Mouse (Mus musculus) cerebellum, adult 11 months (tissue): ENCODE measurements at regions not wholly inside any gene's neighbourhood (a gene's known extent, or its start where the extent isn't known, plus 50 kb on each side); places are given as distances from the start of the nearest gene placed in this dataset.
A peak's percentile ranks its signal among the peaks of the same experiment; 100 is the strongest.

Experiments used
- DNase-seq: peaks from one replicate; pipeline ENCODE4 v3.0.0; 2022

DNA sequence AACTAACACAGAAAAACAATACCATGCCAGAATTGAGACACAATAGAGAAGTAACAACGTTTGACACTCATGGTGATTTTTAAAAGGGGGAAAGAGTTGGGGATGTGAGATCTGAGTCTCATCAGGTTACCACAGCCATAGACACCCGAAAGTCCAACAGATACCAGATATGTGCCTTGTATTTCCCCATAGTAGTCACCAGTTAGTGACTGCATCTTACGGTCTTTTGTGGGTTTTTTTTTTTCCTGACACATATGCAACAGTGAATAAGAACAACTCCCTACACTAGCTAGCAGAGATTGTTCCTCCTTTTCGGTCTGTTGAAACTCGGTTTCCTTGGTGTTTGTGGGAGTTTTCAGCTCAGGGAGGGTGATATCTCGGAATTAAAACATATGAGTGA is 127.4 kb downstream of the Zbtb18 start:
- no peak for DNase-seq

- peak; percentile 88 for DNase-seq
Measured at GRCm38 (mm10) chr1:177573017-177573725, 131.0 kb downstream of the Zbtb18 start.

GRCm38 (mm10) chr1:177573781-177574180 is 131.6 kb downstream of the Zbtb18 start:
- DNase-seq, result no peak

GRCm38 (mm10) chr1:177574312-177574711 is 132.2 kb downstream of the Zbtb18 start:
- no peak for DNase-seq

GRCm38 (mm10) chr1:177584302-177584886 is 142.2 kb downstream of the Zbtb18 start:
- no peak for DNase-seq

DNA sequence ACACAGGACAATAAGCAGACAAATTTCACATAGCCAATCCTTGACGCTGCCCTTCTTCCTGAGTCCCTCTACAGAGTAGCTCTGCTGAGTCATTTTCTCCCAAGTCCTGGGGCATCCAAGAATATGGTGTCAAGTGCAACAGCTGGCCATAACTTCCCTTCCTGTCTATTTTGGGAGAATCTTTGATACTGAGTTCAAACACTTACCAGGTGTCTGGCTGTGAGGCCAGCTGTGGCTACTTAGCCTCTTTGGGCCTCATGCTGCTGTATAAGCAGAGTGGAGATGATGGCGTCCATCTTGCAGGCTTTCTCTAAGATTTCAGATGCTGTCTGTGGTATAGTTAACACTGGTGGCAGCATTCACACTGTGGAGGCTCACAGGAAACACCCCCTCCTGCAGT is 143.2 kb downstream of the Zbtb18 start:
- DNase-seq, result no peak

- peak; percentile 85 for DNase-seq
Measured at GRCm38 (mm10) chr1:177589034-177589433, 140.6 kb upstream of the 1700016C15Rik start.

GRCm38 (mm10) chr1:177589656-177590055 is 140.0 kb upstream of the 1700016C15Rik start:
- no peak for DNase-seq

DNA sequence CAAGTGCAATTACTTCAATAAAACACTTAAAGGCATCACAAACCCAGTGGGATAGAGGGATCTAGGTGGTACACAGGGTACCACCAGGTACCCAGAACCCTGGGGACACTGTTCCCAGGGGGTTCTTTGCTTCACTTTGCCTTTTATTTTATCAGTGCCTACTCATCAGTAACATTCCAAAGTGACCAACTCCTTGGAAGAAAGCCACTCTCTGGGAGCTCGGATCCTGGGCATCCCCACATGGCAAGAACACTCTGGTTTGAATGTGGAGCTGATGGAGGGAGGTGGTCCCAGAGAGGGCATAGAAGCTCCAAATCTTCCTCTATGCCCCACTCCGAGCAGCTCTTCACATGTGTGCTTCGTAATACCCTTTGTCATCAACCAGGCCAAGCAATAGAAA is 137.9 kb upstream of the 1700016C15Rik start:
- DNase-seq, result no peak

GRCm38 (mm10) chr1:177592337-177592736 is 137.3 kb upstream of the 1700016C15Rik start:
- DNase-seq, result peak; percentile 90

GRCm38 (mm10) chr1:177594341-177594740 is 135.3 kb upstream of the 1700016C15Rik start:
- DNase-seq, result no peak

- no peak for DNase-seq
Measured at GRCm38 (mm10) chr1:177595326-177595914, 134.2 kb upstream of the 1700016C15Rik start.

GRCm38 (mm10) chr1:177597036-177597435 is 132.6 kb upstream of the 1700016C15Rik start:
- no peak for DNase-seq

GRCm38 (mm10) chr1:177605353-177605969 is 124.2 kb upstream of the 1700016C15Rik start:
- DNase-seq, result no peak

DNA sequence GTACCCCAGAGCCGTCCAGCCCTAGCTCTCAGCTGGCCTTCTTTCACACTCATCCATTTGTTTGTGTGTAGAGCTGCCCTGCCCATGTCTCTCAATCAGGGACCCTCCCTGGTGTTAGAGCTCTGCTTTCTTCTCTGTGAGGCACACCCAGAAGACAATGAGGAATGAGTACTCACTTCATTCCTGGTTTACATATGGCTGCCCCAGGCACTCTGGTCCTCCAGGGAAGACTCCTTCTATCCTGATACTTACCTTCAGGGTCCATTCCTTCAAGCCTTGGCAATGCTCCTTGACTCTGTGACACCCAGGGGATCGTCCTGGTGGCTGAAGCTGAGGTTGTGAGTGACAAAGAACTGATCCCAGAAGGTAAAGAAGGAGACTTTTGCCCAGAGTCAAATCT is 122.0 kb upstream of the 1700016C15Rik start:
- no peak for DNase-seq

DNA sequence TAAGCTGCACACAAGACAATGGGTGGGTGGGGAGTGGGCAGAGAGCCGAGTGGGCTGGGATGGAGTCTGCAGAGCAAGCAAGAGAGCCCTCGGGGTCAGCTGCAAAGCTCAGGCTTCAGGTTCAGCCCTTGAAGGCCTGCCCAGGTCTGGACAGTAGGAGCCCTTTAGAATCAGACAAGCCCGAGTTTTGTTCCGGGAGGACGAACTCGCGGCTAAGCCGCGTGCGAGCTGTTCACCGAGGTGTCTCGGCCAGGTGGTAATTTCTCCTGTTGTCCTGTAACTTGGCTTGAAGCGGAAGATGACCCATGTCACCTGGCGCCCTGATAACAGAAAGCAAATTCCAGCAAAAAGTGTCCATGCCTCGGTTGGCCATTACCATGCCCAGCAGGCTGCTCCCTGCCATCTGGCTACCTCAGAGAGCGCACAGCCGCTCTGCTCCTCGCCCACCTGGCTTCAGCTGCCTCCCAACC is 121.0 kb upstream of the 1700016C15Rik start:
- DNase-seq, result peak; percentile 96

GRCm38 (mm10) chr1:177609226-177609625 is 120.4 kb upstream of the 1700016C15Rik start:
- no peak for DNase-seq

- DNase-seq, result no peak
Measured at GRCm38 (mm10) chr1:177609683-177610082, 119.9 kb upstream of the 1700016C15Rik start.

- DNase-seq, result no peak
Measured at GRCm38 (mm10) chr1:177610156-177610555, 119.5 kb upstream of the 1700016C15Rik start.

DNA sequence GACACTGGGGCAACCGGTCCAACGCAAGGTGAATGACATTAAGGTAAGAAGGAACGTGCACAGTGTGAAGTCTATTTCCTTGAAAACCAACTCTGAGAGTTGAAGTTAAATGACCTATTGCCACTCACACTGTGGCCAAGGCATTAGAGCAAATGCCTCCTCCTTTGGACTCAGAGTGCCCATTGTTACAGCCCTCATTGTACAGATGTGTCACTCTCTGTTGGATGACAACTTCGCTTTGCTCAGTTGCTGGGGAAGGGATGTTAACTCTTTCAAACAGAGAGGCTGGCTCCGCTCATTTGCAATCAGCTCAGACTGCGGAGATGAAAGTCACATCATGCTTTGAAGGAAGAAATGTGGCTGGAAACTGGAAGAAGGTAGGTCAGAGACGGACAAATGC is 117.1 kb upstream of the 1700016C15Rik start:
- DNase-seq, result no peak

DNA sequence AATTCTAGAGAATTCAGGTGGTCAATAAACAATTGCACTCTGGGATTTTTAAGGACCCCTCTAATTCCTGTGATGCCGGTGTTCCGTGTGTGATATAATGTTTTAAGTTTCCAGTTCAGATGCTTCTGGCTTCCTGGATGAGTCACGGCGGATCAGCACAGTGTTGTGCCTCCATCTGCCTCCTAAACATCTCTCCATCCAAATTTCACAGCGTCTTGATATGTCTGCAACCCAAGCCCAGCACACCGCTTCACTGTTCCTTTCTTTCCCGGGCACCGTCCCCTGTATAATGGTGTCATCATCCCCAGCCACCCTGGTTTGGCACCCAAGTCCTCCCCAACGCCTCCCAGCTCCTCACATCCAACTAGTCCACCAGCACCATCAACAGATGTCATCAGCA is 114.0 kb upstream of the 1700016C15Rik start:
- DNase-seq, result no peak

DNA sequence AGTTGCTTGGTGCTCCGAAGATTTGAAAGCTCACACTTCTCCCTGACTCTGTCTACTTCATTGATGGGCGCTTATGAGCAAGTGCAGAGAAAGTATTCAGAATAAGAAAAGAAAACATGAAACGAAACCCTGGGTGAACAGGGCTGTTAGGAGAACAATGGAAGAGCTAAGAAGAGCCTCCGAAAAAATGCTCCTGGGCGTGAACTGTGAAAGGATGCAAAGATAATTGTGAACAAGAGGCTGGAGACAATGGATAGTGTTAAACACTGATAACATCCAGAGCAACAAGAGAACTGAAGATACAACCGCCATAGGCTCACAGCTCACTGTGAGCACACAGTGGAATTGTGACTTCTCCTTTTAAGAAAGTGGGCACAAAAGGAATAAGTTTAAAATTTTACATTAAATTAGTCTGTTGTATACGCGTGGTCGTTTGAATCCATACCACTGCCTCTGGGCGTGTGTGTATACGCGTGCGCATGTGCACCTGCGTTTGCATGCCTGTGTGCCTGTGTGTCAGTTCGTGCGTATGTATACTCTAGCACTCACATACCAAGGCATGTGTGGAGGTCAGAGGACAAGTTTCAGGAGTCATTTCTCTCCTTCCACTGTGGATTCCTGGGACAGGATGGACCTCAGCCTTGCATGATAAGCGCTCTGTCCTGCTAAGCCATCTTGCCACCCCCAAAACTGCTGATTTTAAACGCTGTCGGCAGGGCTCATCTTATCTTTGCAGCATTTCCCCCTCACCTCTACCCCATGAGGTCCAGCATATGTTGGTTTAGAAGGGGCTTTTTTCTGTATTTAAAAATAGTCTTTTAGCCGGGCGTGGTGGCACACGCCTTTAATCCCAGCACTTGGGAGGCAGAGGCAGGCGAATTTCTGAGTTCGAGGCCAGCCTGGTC is 113.0 kb upstream of the 1700016C15Rik start:
- no peak for DNase-seq
